ENCODE assay signal across 17 mouse cellular contexts in genomic region chr11:64062226-64062625, GRCm38 (mm10). TPM values are rescaled to one million over a fixed set of nuclear protein-coding genes. Genes with fewer than 3 reads are reported as not detected.
DNase-seq lines count a peak whose midpoint lies in the region; TF ChIP-seq lines count a peak whose summit lies in the region.
"Had no signal": no experiment of that assay in that cellular context is flagged by ENCODE, and none has a peak within 500 bp of the region (broad histone marks: within the 10 kb centered on the region; RNA-seq: fewer than 3 reads in every experiment).

No protein-coding gene starts in this region.

- no peak overlapping the region for H3K4me3 ChIP-seq in CH12.LX (replicated peaks in 1 of 3; ENCODE audit: low read depth in 2 of 3, low read length in 2 of 3, poor library complexity in 1 of 3)

- in situ Hi-C loops in CH12.LX (cut with MboI; ENCODE audit: low pct_ligation_motif_present, low pct_unique_long_range_greater_than_20kb, low sequenced_read_pairs): no loop called here

- intact Hi-C loops in heart, postnatal 36 days (cut with DNase I): no loop called here

- no peak overlapping the region for H3K9ac ChIP-seq in CH12.LX (ENCODE audit: insufficient read depth, low read depth)

- TF ChIP-seq CTCF in CH12.LX (conservative IDR thresholded peaks at IDR 0.05 in 1 of 2, IDR thresholded peaks at IDR 0.05 in 1 of 2; ENCODE audit: low read depth in 2 of 2, low read length in 2 of 2): no peak

- DNase-seq in heart, adult 11 months: peak; percentile 22
- DNase-seq in heart, postnatal 36 days: no peak
- DNase-seq in CH12.LX (ENCODE audit: extremely low read depth) (peak; percentile 34), adipocyte (ENCODE audit: low spot score) (no peak)
- DNase-seq: adrenal gland, adult 2 months; adrenal gland, adult 8-10 months; adrenal gland, postnatal 10 days; adrenal gland, postnatal 14 days; adrenal gland, postnatal 25 days; adrenal gland, postnatal 36 days; B cell, adult 2 months; cerebellum, adult 11 months; cerebellum, adult 11-12 months; cerebellum, adult 18-20 months; cerebellum, adult 2 months; cerebellum, adult 8-10 months had no signal

- no peak for TF ChIP-seq RAD21 in CH12.LX (IDR thresholded peaks at IDR 0.05; ENCODE audit: low read depth, low read length)

- no peaks in the 10 kb centered on the region for H3K27me3 ChIP-seq in CH12.LX (replicated peaks)
- H3K27me3 ChIP-seq: Patski had no signal

- 0 out of 2 replicates have a peak, but pooled peaks have one; percentile 15 for TF ChIP-seq EP300 in CH12.LX (IDR thresholded peaks at IDR 0.05; ENCODE audit: low read length)

- no peak for TF ChIP-seq POLR2A in CH12.LX (IDR thresholded peaks at IDR 0.05; ENCODE audit: low read depth, low read length)

- peaks cover 8 to 65% of the 10 kb centered on the region in 2 experiments for H3K4me1 ChIP-seq in CH12.LX (ENCODE audit: control insufficient read depth in 1 of 2, insufficient read depth in 2 of 2)

- no peak overlapping the region for H3K27ac ChIP-seq in CH12.LX (ENCODE audit: insufficient read depth, low read depth)

- no peak overlapping the region for H3K4me2 ChIP-seq in CH12.LX (ENCODE audit: insufficient read depth, low read depth, poor library complexity, severe bottlenecking)

- H3K9me3 ChIP-seq in CH12.LX (replicated peaks; ENCODE audit: low read length): no peaks in the 10 kb centered on the region

- H3K79me2 ChIP-seq in CH12.LX (replicated peaks; ENCODE audit: control insufficient read depth, extremely low read depth, insufficient read depth, poor library complexity, severe bottlenecking): no peaks in the 10 kb centered on the region; the same call in 1 of the 2 replicates

- dilution Hi-C loops in CH12.LX (cut with MboI; ENCODE audit: extremely low pct_ligation_motif_present, extremely low pct_unique_long_range_greater_than_20kb, low sequenced_read_pairs): no loop called here

- peaks cover 17 to 59% of the 10 kb centered on the region in 2 experiments for H3K36me3 ChIP-seq in CH12.LX (replicated peaks in 1 of 2; ENCODE audit: control insufficient read depth in 1 of 2, insufficient read depth in 1 of 2, low read length in 1 of 2)

TF ChIP-seq in CH12.LX, 34 proteins besides CTCF, POLR2A, EP300 and RAD21:
- TF ChIP-seq BHLHE40 (IDR thresholded peaks at IDR 0.05; ENCODE audit: low read depth, low read length) (peak; percentile 92), IRF4 (IDR thresholded peaks at IDR 0.05; ENCODE audit: low read depth, low read length) (peak; percentile 65), MAFK (IDR thresholded peaks at IDR 0.05; ENCODE audit: insufficient replicate concordance, low read length) (no peak), MYC (IDR thresholded peaks at IDR 0.05; ENCODE audit: low read depth, low read length) (no peak), ETS1 (conservative IDR thresholded peaks at IDR 0.05; ENCODE audit: low read depth, low read length) (peak; percentile 17; the same call in 1 of the 2 replicates), MXI1 (IDR thresholded peaks at IDR 0.05; ENCODE audit: low read depth, low read length) (no peak)

RNA-seq across cellular contexts. Expression of gene Cox10, which starts 17.0 kb away (rescaled TPM):
- 10 to 100 TPM; 63.4 to 76.8 TPM for total RNA-seq in heart, postnatal 36 days (2021)
- total RNA-seq in CH12.LX (2012; rRNA removed) (35.2 and 37.5 TPM in 2 replicates), CH12.LX (2014; rRNA removed) (19.6 and 23.4 TPM in 2 replicates)
- polyA plus RNA-seq in CH12.LX (2012; ENCODE audit: insufficient read length, low read depth): 53.0 and 60.3 TPM in 2 replicates

Comparison
In these comparisons a context has a peak if more than half of its experiments do, and no peak if none do; other contexts are left out.
1. DNase-seq: peak in heart, adult 11 months (single experiment) and CH12.LX (single experiment); none in heart, postnatal 36 days (0 of 2) and adipocyte (single experiment).